Mouse (Mus musculus) embryo, embryonic 11 days (tissue): Measurements from ENCODE around the gene Gm20479.

ENCODE experiments used
- DNase-seq: peaks from one replicate; pipeline ENCODE4 v3.0.0-alpha.2; 2015

Gene Gm20479

GRCm38 (mm10) chr7:27308821-27309549 lies 48.2 kb downstream of the Gm20479 start:
- peak; percentile 65 for DNase-seq

- peak; percentile 37 for DNase-seq
These were observed 49.7 kb downstream of the Gm20479 start for GRCm38 (mm10) chr7:27307551-27307950.

- DNase-seq, result no peak
These were observed 50.8 kb downstream of the Gm20479 start for GRCm38 (mm10) chr7:27306161-27307160.

- no peak for DNase-seq
These were observed 52.0 kb downstream of the Gm20479 start for GRCm38 (mm10) chr7:27305091-27305730.
